Mouse (Mus musculus) liver, adult 2 months (tissue): ENCODE measurements around the gene Slc22a23. TPM values are rescaled to one million over a fixed set of nuclear protein-coding genes. Genes with fewer than 3 reads are reported as not detected.
A peak's percentile ranks its signal among the peaks of the same experiment; 100 is the strongest.

Experiments
- DNase-seq: peaks from one replicate; pipeline ENCODE4 v3.0.0-alpha.2; 2011; ENCODE audit warnings: low read depth, low spot score; ENCODE audit errors: extremely low read depth
- H3K27ac ChIP-seq: fragments of 200-500 bp; replicated peaks from 2 replicates; pipeline ENCODE4 v1.5.1; 2012; ENCODE audit warnings: low read depth, mild to moderate bottlenecking, control low read depth, inconsistent platforms, low read length; ENCODE audit not compliant: insufficient read depth
- H3K27me3 ChIP-seq: fragments of 200-500 bp; 2 replicates; pipeline ENCODE4 v1.6.1; 2012; ENCODE audit warnings: mild to moderate bottlenecking, moderate library complexity, low read length, inconsistent platforms; ENCODE audit not compliant: control insufficient read depth, insufficient read depth
- H3K36me3 ChIP-seq: fragments of 200-500 bp; 2 replicates; pipeline ENCODE4 v1.6.1; 2012; ENCODE audit warnings: low read length, inconsistent platforms; ENCODE audit not compliant: control insufficient read depth, insufficient read depth
- H3K4me1 ChIP-seq: fragments of 200-500 bp; 2 replicates; pipeline ENCODE4 v1.6.1; 2011; ENCODE audit warnings: low read length; ENCODE audit not compliant: control insufficient read depth, insufficient read depth
- H3K4me3 ChIP-seq: fragments of 200-500 bp; 2 replicates; pipeline ENCODE4 v1.5.1; 2011; ENCODE audit warnings: low read depth, mild to moderate bottlenecking, control low read depth, low read length, moderate library complexity; ENCODE audit not compliant: insufficient read depth
- H3K79me2 ChIP-seq: fragments of 200-500 bp; 2 replicates; pipeline ENCODE4 v1.6.1; 2012; ENCODE audit warnings: inconsistent platforms, mild to moderate bottlenecking, low read length, moderate library complexity; ENCODE audit not compliant: control insufficient read depth, insufficient read depth
- H3K9ac ChIP-seq: fragments of 200-500 bp; 2 replicates; pipeline ENCODE4 v1.6.1; 2012; ENCODE audit warnings: low read depth, mild to moderate bottlenecking, control low read depth, inconsistent platforms, low read length
- CTCF ChIP-seq: fragments of 200-500 bp; IDR thresholded peaks from 2 replicates; pipeline ENCODE4 v1.5.1; 2011; ENCODE audit warnings: low read depth, low read length, control low read depth
- POLR2A ChIP-seq: fragments of 200-500 bp; IDR thresholded peaks from 2 replicates; pipeline ENCODE4 v1.6.1; 2011; ENCODE audit warnings: low read length, control low read depth; ENCODE audit not compliant: insufficient read depth; ENCODE audit errors: extremely low read depth
- WGBS: fragments of 180-500 bp; shearing (Covaris S2); methylation state at CpG from one replicate; pipeline ENCODE4 v1.1.7; 2018; 5-methylcytosine and 5-hydroxymethylcytosine counted together
- polyA plus RNA-seq: library from polyadenylated mRNA; depleted of rRNA; stranded (reverse); fragments of >200 nt; gene quantifications from 2 replicates; pipeline ENCODE4 v1.2.3, GENCODE M21; 2012; rRNA removed
- total RNA-seq: library from RNA; depleted of rRNA; stranded (reverse); fragments of >200 nt; gene quantifications from 2 replicates; pipeline ENCODE4 v1.2.3, GENCODE M21; 2014; rRNA removed

The Slc22a23 gene
- total and polyA plus RNA-seq, 2 experiments = 31.6 to 50.6 TPM

- H3K4me3 ChIP-seq = peak overlapping the region; percentile 50
- H3K79me2 ChIP-seq = no peaks in the 10 kb centered on the region
- TF ChIP-seq POLR2A (no peak), CTCF (no peak)
- peaks cover 15% of the 10 kb centered on the region; the same call in 1 of the 2 replicates for H3K27me3 ChIP-seq
- peaks cover 8% of the 10 kb centered on the region; the same call in 1 of the 2 replicates for H3K4me1 ChIP-seq
- 4% methylated on average over 31 of the region's 31 CpGs for WGBS
- no peak overlapping the region; the same call in 1 of the 2 replicates for H3K9ac ChIP-seq
- no peaks in the 10 kb centered on the region for H3K36me3 ChIP-seq
- H3K27ac ChIP-seq = no peak overlapping the region
- no peak for DNase-seq
Measured at GRCm38 (mm10) chr13:34129485-34130225, 215.3 kb downstream of the Slc22a23 start.

Other genes with a start within 250 kb of the Slc22a23 start
- gene Tubb2b, start 214.7 kb downstream of the Slc22a23 start, total RNA-seq = 0.20 TPM in 1 of 2 replicates, not detected in the other
- 0.11 and 0.33 TPM in 2 replicates for gene Tubb2b, start 214.7 kb downstream of the Slc22a23 start, polyA plus RNA-seq
- gene Psmg4, start 182.2 kb downstream of the Slc22a23 start, total RNA-seq = 44.0 and 44.5 TPM in 2 replicates
- 60.9 and 61.9 TPM in 2 replicates for gene Psmg4, start 182.2 kb downstream of the Slc22a23 start, polyA plus RNA-seq